Mouse (Mus musculus): ENCODE measurements at regions not wholly inside any gene's neighbourhood (a gene's known extent, or its start where the extent isn't known, plus 50 kb on each side); places are given as distances from the start of the nearest gene placed in this dataset.
"Not testable (repeated sequence)": the region's sequence is repeated elsewhere in the genome, so short reads cannot be mapped to it uniquely, and the experiment has no call there.

DNA sequence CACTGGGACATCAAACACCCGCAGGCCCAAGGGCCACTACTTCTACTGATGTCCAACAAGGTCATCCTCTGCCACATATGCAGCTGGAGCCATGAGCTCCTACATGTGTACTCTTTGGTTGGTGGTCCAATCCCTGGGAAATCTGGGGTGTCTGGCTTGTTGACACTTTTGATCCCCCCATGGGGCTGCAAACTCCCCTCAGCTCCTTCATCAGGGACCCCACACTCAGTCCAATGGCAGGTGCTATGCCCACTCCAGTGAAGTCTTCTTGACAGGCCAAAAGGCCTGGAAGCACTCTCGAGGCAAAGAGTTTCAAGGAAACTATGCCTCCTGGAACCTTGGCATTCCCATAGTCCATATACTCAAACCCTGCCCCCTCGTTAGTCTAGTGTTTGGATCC lies 570.8 kb upstream of the Smc2 start:
- no peak for DNase-seq

DNA sequence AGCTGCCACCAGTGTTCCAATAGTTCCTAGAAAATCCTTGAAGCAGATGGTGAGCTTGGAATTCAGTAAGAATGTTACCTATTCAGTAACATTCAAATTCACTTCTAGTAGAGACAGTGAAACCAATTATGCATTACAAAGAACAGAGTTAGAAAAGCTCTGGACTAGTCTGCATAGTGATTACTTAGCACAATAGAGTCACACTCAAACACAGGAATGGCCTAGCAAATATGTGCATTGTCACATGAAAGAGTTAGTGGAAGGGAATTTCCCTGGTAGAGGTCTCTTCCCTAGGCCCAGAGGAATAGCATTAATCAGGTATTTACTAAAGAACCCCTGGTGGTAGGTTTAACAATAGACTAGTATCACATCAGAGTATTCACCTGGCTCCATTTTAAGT lies 570.3 kb upstream of the Smc2 start:
- DNase-seq: not testable (repeated sequence)

DNA sequence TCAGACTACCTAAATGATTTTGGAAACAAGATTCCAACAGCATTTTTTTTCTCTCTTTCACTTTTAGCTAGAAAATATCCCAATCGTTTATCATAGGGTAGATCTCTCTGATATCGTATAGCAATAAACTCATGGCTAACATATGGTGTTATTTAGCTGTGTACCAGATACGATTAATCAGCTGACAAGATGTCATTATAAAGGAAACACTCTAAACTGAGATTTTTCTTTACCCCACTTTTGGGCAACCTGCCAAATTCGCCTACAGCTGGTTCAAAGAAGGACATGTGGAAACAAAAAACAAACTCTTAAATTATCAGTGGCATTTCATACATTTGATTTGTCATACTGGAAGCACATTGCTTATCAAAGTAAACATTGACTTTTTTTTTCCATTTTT lies 553.6 kb upstream of the Smc2 start:
- peak in 1 of 2 experiments; percentile 3 for DNase-seq

DNA sequence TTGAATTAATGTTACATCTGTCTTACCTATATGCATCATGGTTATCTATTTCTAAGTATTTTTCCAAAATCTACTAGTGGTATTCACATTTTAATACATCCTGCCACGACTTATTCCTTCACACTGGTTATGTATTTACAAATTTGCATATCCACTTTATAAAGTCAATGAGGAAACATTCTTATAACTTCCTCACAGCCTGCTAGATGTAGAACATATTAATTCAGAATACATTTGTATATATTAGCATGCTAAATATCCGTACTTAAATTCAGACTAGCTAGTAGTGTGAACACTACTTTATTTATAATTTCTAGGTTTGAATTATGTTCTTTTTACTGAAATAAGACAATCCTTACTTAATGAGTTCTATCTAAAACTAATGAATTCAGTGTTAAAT lies 549.8 kb upstream of the Smc2 start:
- no peak for DNase-seq

DNA sequence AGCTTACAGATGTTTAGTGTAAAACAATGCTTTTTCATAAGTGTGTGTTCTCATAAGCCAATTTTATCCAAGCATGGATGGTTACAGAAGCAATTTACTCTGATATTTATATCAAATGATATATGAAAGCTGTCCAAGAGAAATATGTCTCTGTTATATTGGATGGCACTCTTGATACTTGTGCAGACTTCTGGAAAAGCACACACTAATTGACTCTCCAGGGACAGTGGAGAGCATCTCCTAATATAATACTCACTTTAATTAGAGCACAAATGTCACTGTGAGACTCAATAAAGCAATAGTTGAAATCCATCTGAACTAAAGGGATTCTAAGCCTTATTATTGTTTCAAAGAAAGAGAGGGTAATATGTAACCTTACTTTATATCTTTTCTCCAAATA lies 510.8 kb upstream of the Smc2 start:
- DNase-seq: no peak

DNA sequence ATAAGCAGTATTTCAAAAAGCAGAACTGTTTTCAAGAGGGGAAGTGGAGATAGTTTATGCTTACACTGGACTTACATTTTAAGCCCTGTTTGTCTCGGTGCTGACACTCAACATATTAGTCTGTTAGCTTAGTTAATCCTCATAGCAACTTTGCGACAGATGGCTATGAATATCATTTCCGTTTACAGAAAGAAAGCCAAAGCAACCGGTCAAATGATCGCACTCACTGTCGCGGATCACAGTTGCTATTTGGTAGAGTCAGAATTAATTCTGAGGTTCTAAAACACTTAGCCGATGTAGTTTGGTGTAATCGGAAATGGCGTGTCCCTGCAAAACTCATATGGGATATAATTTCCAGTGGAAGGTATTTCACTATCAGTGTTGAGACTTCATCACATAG lies 469.3 kb upstream of the Smc2 start:
- DNase-seq: peak; percentile 6 to 7

DNA sequence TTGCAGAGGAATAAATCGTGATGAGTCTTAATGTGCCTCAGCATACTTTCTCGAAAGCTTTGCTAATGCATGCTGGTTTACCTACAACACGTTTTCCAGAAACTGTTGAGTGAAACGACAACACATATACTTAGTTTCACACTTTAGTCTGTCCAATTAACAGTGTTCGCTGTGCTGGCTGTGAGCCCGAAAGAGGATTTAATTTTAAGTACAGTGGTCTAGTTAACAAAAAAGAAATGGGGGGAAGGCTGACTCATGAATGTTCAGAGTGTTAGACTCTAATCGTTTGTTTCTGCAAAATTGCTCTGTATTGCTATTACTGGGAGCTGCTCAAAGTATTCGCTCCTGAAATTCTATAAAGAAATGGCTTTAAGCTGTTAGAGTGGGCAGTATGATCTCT lies 460.1 kb upstream of the Smc2 start:
- DNase-seq: no peak

DNA sequence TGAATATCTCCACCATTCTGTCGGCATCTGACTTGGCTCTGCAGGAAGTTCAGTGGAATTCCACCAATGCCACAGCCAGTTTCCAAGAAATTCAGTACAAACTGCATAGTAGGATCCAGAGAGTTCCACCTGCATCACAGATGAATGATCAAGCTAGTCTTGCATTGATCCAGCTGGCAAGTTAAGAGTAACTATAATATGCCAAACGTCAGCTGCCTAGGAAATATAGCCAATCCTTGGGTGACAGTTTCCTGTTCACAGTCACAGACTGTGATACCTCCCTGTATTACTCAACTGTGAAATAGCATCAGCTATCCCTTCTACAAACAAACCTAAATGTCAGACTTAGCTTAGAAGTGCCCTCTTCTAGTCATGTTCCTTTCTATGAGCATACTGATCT lies 446.6 kb upstream of the Smc2 start:
- no peak for DNase-seq

DNA sequence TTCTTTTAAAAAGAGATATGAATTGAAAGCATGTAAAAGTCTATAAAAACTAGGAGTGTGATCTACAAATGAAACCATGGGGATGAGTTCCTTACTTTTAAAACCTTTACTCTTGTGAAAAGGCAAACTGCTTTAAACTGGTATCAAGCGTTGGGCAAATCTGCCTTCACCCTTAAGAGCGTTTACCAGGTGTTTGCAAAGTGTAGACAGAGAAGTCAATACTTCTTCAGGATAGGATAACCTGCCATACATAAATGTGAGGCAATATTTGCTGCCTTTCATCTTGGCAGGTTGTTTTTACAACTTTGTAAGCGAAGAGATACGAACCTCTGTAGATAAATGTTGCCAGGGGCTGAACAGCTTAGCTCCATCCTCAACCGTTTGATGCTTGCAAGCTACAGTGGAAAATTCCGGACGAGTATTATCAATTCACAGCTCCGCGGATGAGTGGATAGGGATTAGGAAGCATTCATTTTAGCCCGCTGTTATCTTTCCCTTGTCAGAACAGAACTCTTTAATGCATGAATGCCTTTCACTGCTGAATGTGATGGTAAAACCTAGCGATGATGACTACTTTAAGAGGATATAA lies 402.2 kb upstream of the Smc2 start:
- no peak for DNase-seq

DNA sequence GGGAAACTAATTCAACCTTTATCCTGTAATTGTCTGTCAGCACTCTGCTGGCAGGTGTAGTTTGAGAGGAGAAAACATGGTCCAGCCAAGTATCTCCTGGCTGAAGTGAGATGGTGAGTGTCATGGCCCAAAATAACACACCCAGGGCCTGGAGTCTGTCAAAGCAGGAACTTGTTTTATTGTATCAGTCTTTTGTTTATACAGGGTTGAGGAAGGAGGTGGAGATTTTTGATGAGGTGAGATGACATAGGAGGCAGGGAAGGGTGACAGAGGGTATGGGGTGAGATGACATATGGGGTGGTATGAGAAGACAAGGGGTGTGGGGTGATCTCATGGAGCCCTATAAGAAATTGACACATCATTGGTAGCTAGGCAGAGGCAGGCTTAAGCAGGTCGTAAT lies 395.6 kb upstream of the Smc2 start:
- DNase-seq: no peak

DNA sequence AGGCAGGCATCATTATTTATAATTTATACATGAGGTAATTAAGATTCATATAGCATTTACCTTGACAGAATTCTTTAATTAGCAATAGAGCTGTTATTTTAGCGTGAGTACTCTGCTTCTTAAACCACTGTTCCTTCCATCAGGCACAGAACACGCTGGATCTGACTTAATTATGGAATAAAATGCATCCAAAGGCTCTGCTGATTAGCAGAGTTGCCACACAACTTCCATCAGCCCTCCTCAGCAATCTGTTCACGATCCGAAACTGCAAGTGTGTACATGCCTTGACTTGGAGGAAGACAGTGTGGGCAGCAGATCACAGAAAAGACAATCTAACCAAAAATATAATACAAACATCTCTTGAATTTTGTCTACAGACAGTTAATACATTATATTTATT lies 388.1 kb upstream of the Smc2 start:
- DNase-seq: no peak

DNA sequence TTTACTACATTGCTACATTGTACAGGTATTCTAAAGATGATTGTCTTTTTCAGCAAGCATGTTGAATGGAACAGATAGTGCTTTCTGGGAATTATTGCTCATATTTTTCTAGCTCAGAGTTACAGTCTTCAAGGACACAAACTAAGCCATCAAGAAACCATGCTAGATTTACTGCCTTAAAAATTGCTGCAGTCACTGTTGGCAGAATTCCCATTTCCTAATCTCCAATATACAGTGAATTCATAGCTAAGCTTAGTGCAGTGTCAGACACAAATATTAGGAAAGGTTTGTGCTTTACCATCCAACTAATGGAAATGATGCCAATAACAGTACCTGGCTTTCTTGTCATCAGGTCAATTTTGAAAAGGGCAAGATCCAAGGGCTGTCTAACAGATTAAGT lies 383.0 kb upstream of the Smc2 start:
- DNase-seq: no peak

DNA sequence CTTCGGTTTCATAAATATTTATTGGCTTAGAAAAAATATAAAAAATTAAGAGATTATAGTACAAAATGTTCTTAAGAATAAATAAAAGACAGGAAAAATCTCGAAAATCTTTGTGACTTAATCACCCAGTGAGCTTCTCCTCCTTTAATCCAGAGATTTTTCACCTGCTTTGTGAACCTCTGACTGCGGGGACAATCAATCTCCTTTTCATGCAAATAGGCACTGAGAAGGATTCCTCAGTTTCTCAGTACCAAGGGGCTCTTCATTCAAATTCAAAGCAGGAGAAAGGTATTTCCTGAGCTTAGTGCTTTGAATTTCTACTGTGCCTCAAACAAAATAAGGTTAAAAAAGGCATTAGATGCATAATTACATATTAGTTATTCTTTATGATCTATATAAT lies 379.0 kb upstream of the Smc2 start:
- DNase-seq: no peak

DNA sequence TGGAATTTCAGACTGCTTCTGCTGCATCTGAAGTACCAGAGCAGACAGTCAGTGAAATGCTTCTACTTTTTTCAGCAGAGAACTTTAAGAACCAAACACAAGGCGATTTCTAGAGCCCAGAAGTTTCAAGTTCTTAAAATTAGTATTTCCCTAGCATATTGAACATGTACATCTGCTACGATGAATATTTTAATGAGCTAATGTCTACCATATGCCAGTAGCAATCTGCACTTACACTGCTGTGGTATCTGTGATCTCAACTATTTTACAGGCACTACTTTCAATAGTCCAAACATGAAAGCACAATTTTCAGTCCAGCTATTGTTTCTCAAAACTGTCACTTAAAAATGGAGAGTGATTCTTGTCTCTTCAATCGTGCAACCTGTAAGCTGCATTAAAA lies 339.9 kb upstream of the Smc2 start:
- DNase-seq: no peak

DNA sequence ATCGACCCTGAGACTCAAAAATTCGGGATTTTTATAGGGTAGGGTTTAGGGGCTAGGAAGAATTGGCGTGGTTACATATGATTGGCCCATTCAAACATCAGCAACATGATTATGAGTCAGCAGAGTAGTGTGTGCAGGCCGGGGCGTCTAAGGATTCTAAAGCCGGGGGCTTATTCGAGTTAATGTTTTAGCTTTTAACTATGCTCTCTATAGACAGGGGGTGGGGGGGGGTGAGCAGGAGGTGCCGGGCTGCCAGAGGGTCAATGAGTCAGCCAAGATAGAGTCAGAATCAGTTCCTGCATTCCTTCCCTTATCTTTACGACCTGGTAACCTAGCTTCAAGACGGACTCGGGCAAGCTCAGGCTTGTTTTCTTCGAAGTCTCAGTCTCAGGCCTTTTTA lies 333.2 kb upstream of the Smc2 start:
- no peak for DNase-seq

DNA sequence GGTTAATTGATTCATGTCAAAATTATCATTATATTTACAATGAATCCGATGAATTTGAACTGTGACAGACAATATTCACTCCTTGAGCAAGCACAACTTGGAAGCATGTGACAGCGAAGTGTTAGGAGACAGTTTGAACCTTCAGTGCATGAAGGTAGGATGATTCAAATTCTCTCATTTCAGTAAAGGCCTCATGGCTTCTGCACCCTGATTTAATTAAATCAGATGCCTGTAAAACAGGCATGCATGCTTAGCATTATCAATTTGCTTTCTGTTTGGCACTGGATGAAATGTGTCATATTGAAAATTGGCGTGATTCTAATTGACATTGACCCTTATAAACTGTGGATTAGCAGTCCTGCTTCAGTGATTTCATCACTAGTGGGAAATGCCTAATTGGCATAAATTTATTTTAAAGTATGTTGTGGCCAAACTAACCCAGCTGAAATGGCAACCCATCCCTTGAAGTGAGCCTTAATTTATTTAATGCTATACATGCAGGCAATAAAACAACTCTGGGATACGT lies 321.2 kb upstream of the Smc2 start:
- no peak for DNase-seq

DNA sequence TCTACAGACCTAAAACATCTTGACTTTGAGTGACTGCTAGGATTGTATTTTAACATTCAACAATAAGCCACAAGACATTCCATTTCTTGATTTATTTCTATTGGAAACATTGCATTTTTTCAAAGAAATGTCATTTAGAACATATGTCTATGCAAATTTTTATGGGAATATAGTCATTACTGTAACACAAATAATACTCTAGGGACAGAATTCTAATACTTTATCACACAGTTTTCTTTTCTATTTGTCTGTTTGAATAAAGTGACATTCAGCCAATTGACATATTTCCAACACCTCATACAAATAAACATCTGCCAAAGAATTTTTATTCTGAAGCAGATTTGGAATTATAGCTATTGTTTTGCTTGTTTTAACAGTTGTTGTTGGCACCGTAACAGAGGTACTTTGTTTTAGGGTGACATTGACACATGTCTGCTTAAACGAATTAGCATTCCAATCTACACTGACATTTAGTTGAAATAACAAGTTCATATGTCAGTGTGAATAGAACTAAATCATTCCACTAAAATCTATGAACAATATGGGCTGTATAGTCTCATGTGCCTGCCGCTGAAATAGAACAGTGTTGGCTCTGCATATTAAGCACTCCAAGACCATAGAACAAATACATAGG lies 320.5 kb upstream of the Smc2 start:
- no peak for DNase-seq

DNA sequence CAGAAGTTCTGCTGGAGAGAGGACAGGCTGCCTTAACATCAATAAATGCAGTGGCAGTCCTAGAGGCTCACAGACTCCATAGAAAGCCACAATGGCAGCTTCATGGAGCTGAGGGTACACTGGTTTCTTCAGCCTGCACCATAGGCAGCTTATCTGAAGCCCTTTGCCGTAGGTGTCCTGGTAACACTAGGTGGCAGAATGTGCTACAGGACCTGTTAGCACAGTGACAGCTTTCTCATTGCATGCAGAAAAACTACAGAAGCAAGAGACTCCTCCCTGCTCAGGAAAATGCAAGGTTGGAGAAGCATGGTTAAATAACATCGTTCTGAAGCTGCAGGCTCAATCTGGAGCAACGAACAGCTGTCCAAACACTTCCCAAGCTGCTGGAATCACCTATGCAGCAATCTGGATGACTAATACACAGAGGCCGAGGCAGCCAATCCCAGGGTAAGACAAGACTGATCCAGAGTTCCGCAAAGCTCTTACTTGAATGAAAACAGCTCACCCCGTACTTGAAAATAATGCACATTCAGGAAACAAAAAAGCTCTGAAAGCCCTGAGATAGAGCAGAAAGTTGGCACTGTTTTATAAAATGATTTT lies 286.4 kb upstream of the Smc2 start:
- DNase-seq: peak; percentile 4 to 8

DNA sequence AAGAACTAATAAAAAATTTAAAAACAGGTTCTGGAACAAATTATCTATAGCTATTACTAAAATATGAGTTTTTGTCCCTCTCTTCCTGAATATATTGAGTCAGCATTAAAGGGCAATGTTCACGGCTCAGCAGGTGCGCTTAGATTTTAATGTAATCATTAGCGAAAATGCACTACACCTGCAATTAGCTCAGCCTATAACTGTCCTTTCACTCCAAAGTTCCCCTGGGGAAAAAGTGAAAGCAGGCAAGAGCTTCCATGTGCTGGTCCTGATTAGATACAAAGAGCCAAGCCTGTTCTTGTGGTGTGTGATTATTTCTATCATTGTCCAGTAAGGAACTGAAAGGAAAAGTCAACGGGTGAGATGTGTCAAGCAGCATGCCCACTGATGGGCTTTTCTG lies 262.8 kb upstream of the Smc2 start:
- no peak for DNase-seq

DNA sequence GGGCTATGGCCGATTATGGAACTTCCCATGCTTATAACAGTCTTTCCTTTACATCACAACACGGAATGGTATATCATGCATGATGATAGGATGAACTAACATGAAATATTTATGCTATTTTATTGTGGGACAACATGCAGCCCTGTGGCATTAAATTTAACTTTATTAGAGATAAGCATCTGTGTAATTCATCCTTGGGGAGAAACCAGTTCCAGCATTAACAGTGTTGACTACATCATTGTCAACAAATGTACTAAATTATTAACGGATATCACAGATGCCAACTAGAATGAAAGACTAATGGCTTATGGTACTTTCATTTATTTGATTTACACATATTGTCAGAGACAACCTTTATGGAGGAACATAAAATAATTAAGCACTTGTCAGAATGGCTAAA lies 241.3 kb upstream of the Smc2 start:
- DNase-seq: no peak

DNA sequence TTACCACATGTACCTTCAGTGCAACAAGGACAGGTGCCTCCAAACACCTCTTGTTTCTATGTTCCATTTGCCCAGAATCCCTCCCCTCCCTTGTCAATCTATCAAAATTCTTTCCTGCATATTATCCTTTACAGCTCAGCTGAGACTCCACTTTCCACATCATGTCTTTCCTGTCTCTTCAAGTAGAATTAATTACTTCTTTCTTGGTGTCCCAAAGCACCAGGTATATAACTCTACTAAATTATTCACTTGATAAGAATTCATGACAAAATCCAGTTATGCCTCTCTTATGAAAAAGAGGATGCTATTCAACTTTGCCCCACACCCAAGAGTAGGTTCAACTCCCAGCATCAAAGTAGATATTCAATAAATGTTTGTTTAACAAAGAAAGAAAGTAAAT lies 228.4 kb upstream of the Smc2 start:
- DNase-seq: no peak

DNA sequence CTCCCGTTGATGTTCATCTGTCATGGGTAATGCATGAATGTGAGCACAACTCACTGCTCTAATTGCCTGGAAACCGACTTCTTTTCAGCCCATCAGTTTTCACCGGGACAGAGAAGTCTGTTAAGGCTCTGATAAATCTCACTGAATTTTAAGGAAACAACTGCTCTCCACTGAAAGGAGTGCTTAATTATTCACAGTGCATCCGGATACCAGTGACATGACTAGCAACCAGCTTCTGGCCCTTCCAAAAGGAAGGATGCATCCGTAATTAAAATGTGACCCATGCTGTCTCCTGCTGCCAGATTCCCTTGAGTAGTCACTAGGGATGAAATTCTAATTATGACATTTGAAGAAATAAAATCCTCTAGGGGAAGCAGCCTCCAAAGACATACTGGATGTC lies 228.0 kb upstream of the Smc2 start:
- peak; percentile 5 to 12 for DNase-seq

DNA sequence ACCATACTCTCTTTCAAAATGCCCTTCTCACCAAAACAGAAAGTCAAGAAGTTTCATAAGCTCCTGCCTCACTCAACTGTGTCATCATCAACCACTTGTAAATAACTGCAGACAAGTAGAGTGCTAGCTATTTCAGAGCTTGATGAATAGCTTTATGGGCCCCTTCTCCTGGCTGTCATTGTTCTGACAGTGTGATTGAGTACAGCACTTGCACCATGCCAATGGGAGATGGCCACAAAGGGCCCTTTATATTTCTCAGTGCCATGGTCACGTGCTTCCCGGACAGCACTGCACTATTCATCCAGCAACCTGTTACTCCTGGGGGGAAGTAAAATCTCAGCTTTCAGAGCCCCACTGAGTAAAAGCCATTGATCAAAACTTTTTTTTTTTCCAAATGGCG lies 225.7 kb upstream of the Smc2 start:
- no peak for DNase-seq
